Mouse (Mus musculus) embryonic facial prominence, embryonic 11.5 days (tissue): ENCODE data around the gene Cisd1. TPM values are rescaled to one million over a fixed set of nuclear protein-coding genes. Genes with fewer than 3 reads are reported as not detected.
A peak's percentile ranks its signal among the peaks of the same experiment; 100 is the strongest.

Experiments used
- ATAC-seq: fragments of 200-750 bp; cut with Nextera tagmentation; replicated peaks from 2 replicates; pipeline ENCODE4 v1.8.0; 2017; ENCODE audit warnings: low read depth; ENCODE audit not compliant: insufficient number of reproducible peaks, low FRiP score, low TSS enrichment
- DNase-seq: peaks from one replicate; pipeline ENCODE4 v3.0.0-alpha.2; 2015; ENCODE audit warnings: low spot score
- H3K27ac ChIP-seq: fragments of 300-500 bp; sonication (generic); replicated peaks from 2 replicates; pipeline ENCODE4 v1.5.1; 2014; ENCODE audit warnings: mild to moderate bottlenecking, low read depth, low read length, control low read depth
- H3K27me3 ChIP-seq: fragments of 300-500 bp; sonication (generic); 2 replicates; pipeline ENCODE4 v1.6.1; 2014; ENCODE audit warnings: mild to moderate bottlenecking, low read length, moderate library complexity, mixed read lengths; ENCODE audit not compliant: control insufficient read depth, insufficient read depth
- H3K36me3 ChIP-seq: fragments of 300-500 bp; sonication (generic); replicated peaks from 2 replicates; pipeline ENCODE4 v1.6.1; 2014; ENCODE audit warnings: low read depth, mild to moderate bottlenecking, low read length, moderate library complexity, mixed read lengths; ENCODE audit not compliant: control insufficient read depth, insufficient read depth
- H3K4me1 ChIP-seq: fragments of 300-500 bp; sonication (generic); 2 replicates; pipeline ENCODE4 v1.6.1; 2014; ENCODE audit warnings: low read length, mixed read lengths; ENCODE audit not compliant: control insufficient read depth, insufficient read depth
- H3K4me2 ChIP-seq: fragments of 300-500 bp; sonication (generic); 2 replicates; pipeline ENCODE4 v1.6.1; 2014; ENCODE audit warnings: low read depth, mild to moderate bottlenecking, control low read depth, low read length, moderate library complexity
- H3K4me3 ChIP-seq: fragments of 300-500 bp; sonication (generic); 2 replicates; pipeline ENCODE4 v1.5.1; 2014; ENCODE audit warnings: low read depth, low read length, control low read depth
- H3K9ac ChIP-seq: fragments of 300-500 bp; sonication (generic); replicated peaks from 2 replicates; pipeline ENCODE4 v1.6.1; 2014; ENCODE audit warnings: mild to moderate bottlenecking, control low read depth, low read length
- H3K9me3 ChIP-seq: fragments of 300-500 bp; sonication (generic); replicated peaks from 2 replicates; pipeline ENCODE4 v1.6.1; 2016; ENCODE audit warnings: mild to moderate bottlenecking, low read length, inconsistent platforms, mixed read lengths; ENCODE audit not compliant: control insufficient read depth
- WGBS: fragments of 180-500 bp; shearing (Covaris S2); extraction: QIAGEN DNeasy Blood & Tissue Kit; methylation state at CpG from one replicate; pipeline ENCODE4 v1.1.7; 2014; 5-methylcytosine and 5-hydroxymethylcytosine counted together
- polyA plus RNA-seq: library from polyadenylated mRNA; unstranded; fragments of >200 nt; fragmentation: Nextera tagmentation; extraction: Ambion mirVana; gene quantifications from 2 replicates; pipeline ENCODE4 v1.2.1, GENCODE M21; 2014

Cisd1 gene
- polyA plus RNA-seq, 1 experiment from 2014 or later: 128 TPM

DNA sequence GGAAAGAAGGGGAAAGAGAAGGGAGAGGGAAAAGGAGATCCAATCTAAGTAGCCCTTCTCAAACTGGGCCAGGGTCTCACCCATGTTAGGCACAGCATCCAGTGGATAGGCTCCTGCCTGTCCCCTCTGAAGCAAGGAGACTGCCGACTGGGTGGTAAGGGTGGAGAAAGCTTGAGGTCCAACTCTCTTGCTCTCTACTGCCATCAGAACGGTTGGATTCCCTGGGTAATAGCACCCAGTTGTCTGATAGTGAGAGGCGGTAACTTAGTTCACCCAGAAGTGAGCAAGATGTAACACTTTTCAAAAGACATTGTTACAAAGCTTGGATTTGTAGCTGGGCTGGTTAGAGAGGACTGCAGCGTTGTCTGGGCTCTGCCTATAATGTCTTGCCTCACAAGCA, 51.5 kb downstream of the Cisd1 start:
- 60% methylated on average over 4 of the region's 4 CpGs for WGBS
- Histone ChIP-seq H3K4me1 (no peaks in the 10 kb centered on the region), H3K36me3 (no peaks in the 10 kb centered on the region), H3K27ac (no peak overlapping the region), H3K4me2 (no peak overlapping the region), H3K27me3 (no peaks in the 10 kb centered on the region), H3K9ac (no peak overlapping the region), H3K9me3 (no peaks in the 10 kb centered on the region), H3K4me3 (no peak overlapping the region)
- ATAC-seq: no peak
- no peak for DNase-seq

DNA sequence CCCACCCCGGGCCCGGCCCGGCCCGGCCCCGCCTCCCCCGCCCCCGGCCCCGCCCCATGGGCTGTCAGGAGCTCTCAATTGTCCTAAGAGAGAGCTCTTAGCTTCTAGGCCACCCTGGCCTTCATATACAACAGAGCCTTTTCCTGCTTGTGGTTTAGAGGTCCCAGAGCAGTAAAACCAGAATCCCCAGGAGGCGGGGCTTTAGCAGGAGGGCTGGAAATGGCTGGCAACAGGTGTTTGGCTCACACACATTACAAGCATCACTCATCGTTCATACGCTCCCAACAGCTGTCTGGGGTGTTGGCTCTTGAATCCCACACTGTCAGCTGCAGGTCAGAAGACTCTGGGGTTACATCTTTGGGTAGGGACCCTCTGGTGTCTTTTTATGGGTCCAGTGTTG, 52.5 kb downstream of the Cisd1 start:
- no peak overlapping the region for H3K27ac ChIP-seq
- DNase-seq (peak; percentile 36), ATAC-seq (peak; percentile 64)
- no peaks in the 10 kb centered on the region for H3K4me1 ChIP-seq
- no peak overlapping the region for H3K4me3 ChIP-seq
- H3K9ac ChIP-seq: no peak overlapping the region
- peak overlapping the region; percentile 5; the same call in 1 of the 2 replicates for H3K4me2 ChIP-seq
- WGBS: 41% methylated on average over 3 of the region's 11 CpGs
- no peaks in the 10 kb centered on the region for H3K27me3 ChIP-seq
- no peaks in the 10 kb centered on the region for H3K9me3 ChIP-seq
- H3K36me3 ChIP-seq: no peaks in the 10 kb centered on the region

DNA sequence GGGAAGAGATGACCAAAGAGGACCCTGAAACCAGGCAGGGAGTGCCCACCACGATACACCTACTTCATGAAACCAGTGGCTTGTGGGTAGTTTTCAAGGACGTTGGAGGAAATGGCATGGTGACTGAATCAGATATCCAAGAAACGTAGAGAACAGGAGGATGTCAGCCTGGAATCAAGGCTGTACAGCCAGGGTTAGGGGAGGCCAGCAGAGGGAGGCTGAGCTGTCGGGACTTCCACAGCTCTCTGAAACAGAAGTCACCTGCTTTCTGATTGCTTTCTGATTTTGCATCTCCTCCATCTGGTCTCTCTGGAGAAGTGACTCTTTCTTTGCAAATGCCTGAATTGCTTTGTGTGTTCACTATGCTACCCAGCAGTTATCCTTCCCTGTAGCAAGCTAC, 53.0 kb downstream of the Cisd1 start:
- peak; percentile 40; the same call in 1 of the 2 replicates for ATAC-seq
- H3K4me2 ChIP-seq: no peak overlapping the region; the same call in 1 of the 2 replicates

DNA sequence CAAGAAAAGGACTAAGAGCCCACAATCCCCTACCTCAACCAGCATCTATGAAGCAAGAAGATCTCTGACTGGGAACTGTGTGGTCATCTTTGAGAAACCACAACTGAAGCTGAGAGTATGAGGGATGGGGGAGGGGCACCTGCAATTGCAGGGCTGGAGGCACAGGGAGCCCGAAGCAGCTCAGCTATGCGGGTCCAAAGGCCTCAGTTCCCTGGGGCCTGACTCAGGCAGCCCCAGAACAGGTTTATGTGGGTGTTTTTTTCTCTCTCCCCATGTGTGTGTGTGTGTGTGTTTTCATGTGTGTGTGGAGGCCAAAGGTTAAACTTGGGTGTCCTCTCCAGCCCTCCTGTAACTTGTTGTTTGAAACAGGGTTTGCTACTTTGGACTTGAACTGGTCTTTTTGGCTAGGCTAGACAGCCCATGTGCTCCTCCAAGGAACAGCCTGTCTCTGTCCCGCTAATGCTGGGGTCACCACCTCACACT, 53.5 kb downstream of the Cisd1 start:
- Histone ChIP-seq H3K36me3 (no peaks in the 10 kb centered on the region), H3K27ac (no peak overlapping the region), H3K4me3 (no peak overlapping the region), H3K4me2 (no peak overlapping the region), H3K9me3 (no peaks in the 10 kb centered on the region), H3K9ac (no peak overlapping the region), H3K4me1 (no peaks in the 10 kb centered on the region), H3K27me3 (no peaks in the 10 kb centered on the region)
- 16% methylated on average over 3 of the region's 3 CpGs for WGBS
- no peak for DNase-seq
- no peak for ATAC-seq

More for the DNA sequence above, 53.0 kb downstream of the Cisd1 start:
- Histone ChIP-seq H3K27ac (no peak overlapping the region), H3K9me3 (no peaks in the 10 kb centered on the region), H3K9ac (no peak overlapping the region), H3K4me3 (no peak overlapping the region), H3K4me1 (no peaks in the 10 kb centered on the region), H3K36me3 (no peaks in the 10 kb centered on the region), H3K27me3 (no peaks in the 10 kb centered on the region)
- WGBS: 20% methylated on average over 4 of the region's 4 CpGs
- DNase-seq: no peak

DNA sequence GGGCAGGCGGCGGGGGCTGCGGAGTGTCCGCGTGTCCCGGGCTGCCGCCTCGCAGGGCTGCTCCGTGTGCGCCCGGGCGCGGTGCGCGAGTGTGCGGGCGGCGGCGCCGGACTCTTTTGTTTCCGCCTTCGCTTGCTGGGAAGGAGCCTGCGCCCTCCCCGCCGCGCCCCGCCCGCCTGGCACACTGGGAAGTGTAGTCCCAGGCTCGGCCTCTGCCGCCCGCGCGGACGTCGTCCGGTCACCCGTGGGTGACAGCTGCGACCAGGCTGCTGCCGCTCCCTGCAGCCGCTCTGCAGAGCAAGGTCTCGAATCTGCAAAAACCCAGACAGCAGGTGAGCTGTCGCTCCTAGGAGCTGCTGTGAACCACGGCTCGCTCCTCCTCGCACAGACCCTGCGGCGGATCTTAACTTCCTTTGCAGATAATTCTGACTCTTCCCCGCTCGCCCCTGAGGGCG, 59.6 kb downstream of the Cisd1 start, which contains the start of gene Ube2d1:
Gene Ube2d1, minus strand, starts transcription at position 137 of the 455 bp plus-strand sequence.
- Histone ChIP-seq H3K36me3 (no peaks in the 10 kb centered on the region; the same call in 1 of the 2 replicates), H3K4me2 (peak within 1 kb of the TSS; percentile 71), H3K4me3 (peak within 1 kb of the TSS; percentile 92), H3K27me3 (no peaks in the 10 kb centered on the region), H3K27ac (peak within 1 kb of the TSS; percentile 47), H3K9me3 (no peaks in the 10 kb centered on the region), H3K4me1 (peaks cover 3% of the 10 kb centered on the region; the same call in 1 of the 2 replicates), H3K9ac (peak within 1 kb of the TSS; percentile 94)
- peak; percentile 89 for ATAC-seq
- DNase-seq: peak; percentile 85
- WGBS: under 1% methylated on average over 42 of the region's 50 CpGs

DNA sequence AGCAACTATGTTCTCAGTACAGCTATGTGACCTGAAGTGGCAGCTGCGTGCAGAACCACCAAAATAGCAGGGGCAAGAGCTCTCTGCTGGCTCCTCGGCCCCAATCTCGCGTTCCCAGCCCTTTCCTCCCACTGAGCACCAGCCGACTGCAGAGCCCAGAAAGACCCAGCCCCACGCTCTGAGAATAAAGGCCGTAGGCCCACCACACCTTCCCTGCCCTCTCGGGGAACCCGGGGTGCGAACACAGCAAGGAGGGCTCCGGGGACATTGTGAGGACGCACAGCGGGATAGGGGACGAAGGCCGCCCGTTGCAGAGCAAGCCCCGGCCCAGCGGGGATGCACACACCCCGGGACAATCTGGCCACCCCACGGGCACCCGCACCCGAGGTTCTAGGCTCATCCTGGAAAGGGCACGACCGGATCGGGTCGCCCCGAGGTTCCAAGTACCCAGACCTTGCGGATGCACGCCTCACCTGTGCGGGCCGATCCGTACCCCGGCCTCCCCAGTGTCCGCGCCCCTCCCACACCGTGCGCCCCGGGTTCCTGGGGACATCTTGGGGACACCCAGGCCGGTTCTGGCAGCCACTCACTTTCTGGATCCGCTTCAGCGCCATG, 60.1 kb downstream of the Cisd1 start:
- DNase-seq (peak; percentile 60), ATAC-seq (peak; percentile 79)
- Histone ChIP-seq H3K4me1 (peaks cover 3% of the 10 kb centered on the region; the same call in 1 of the 2 replicates), H3K36me3 (no peaks in the 10 kb centered on the region; the same call in 1 of the 2 replicates), H3K27ac (peak overlapping the region; percentile 47), H3K27me3 (no peaks in the 10 kb centered on the region), H3K4me3 (peak overlapping the region; percentile 92), H3K9me3 (no peaks in the 10 kb centered on the region), H3K4me2 (peak overlapping the region; percentile 71), H3K9ac (peak overlapping the region; percentile 94)
- 0% methylated on average over 41 of the region's 41 CpGs for WGBS

DNA sequence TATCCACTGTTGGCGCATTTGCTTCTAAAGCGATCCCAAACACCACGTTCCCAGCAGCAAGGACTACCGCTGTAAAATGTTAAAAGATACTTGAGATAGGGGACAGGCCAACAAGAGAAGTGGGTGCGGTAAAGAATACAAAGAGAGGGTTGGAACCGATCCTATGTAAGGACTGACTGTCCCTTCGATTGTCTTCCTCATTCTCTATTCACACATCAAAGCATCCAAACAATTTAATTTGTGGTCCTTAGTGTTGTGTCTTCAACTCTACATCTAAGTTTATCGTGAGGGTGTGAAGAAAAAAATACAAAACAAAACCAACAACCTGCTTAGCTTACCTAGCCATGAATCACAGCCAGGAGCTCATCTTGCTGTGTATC, 60.6 kb downstream of the Cisd1 start:
- H3K4me1 ChIP-seq: peaks cover 3% of the 10 kb centered on the region; the same call in 1 of the 2 replicates
- peak overlapping the region; percentile 71 for H3K4me2 ChIP-seq
- no peaks in the 10 kb centered on the region for H3K9me3 ChIP-seq
- peak overlapping the region; percentile 92 for H3K4me3 ChIP-seq
- ATAC-seq (no peak), DNase-seq (peak; percentile 12)
- H3K36me3 ChIP-seq: no peaks in the 10 kb centered on the region; the same call in 1 of the 2 replicates
- WGBS: 21% methylated on average over 8 of the region's 8 CpGs
- H3K27ac ChIP-seq: no peak overlapping the region
- H3K9ac ChIP-seq: peak overlapping the region; percentile 94
- H3K27me3 ChIP-seq: no peaks in the 10 kb centered on the region
